8 mouse cellular contexts compared by ENCODE assay signal in the genomic region with DNA sequence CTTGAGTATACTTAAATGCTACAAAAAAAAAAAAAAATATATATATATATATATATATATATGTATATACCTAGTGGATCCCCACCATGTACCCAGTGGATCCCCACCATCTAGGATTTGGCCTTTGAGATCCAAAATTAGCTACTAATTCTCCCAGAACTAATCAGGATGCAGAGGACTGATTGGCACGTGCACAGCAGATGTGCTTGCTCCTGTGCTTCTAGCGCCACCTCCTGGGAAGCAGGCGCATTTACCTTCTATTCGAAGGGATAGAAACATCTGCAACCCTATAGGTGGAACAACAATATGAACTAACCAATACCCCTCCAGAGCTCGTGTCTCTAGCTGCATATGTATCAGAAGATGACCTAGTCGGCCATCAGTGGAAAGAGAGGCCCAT. TPM values are rescaled to one million over a fixed set of nuclear protein-coding genes. Genes with fewer than 3 reads are reported as not detected.
DNase-seq lines count a peak whose midpoint lies in the region; ATAC-seq and TF ChIP-seq lines count a peak whose summit lies in the region.

No protein-coding gene starts in this region.

- H3K4me2 ChIP-seq in heart, embryonic 14.5 days (ENCODE audit: low read length), result no peak overlapping the region
- no peak overlapping the region for H3K4me2 ChIP-seq in kidney, postnatal 0 days (ENCODE audit: low read length)
- H3K4me2 ChIP-seq in liver, embryonic 11.5 days, result no peak overlapping the region
- no peak overlapping the region for H3K4me2 ChIP-seq in stomach, embryonic 15.5 days

- peak; percentile 45 for ATAC-seq in CD4-positive, CD25-positive, alpha-beta regulatory T cell, adult 4 months
- ATAC-seq in heart, embryonic 14.5 days (ENCODE audit: insufficient number of reproducible peaks, insufficient read depth, low FRiP score, low read depth), result 0 out of 2 replicates have a peak, but pooled peaks have one; percentile 50
- peak; percentile 77 for ATAC-seq in kidney, postnatal 0 days (replicated peaks; ENCODE audit: low FRiP score, low read depth)
- ATAC-seq in liver, embryonic 11.5 days (replicated peaks; ENCODE audit: low FRiP score), result peak; percentile 66
- peak; percentile 82 for ATAC-seq in stomach, embryonic 15.5 days (ENCODE audit: insufficient read depth, low FRiP score, low read depth)

- no peaks in the 10 kb centered on the region for H3K9me3 ChIP-seq in forebrain, embryonic 10.5 days
- no peaks in the 10 kb centered on the region for H3K9me3 ChIP-seq in heart, embryonic 14.5 days (ENCODE audit: control insufficient read depth, low read length)
- no peaks in the 10 kb centered on the region for H3K9me3 ChIP-seq in kidney, postnatal 0 days (replicated peaks; ENCODE audit: low read length)
- no peaks in the 10 kb centered on the region for H3K9me3 ChIP-seq in liver, embryonic 11.5 days (ENCODE audit: control insufficient read depth, low read length)
- no peaks in the 10 kb centered on the region for H3K9me3 ChIP-seq in stomach, embryonic 15.5 days

- peaks cover 4% of the 10 kb centered on the region for H3K4me1 ChIP-seq in forebrain, embryonic 10.5 days
- H3K4me1 ChIP-seq in heart, embryonic 14.5 days (ENCODE audit: control insufficient read depth in 2 of 2, insufficient read depth in 2 of 2, low read length in 2 of 2), result 0 out of 4 replicates have a peak, but pooled peaks cover 0 to 2% of the 10 kb centered on the region in 2 experiments
- H3K4me1 ChIP-seq in kidney, postnatal 0 days (replicated peaks; ENCODE audit: insufficient read depth, low read length), result 0 out of 2 replicates have a peak, but pooled peaks cover 3% of the 10 kb centered on the region
- no peaks in the 10 kb centered on the region for H3K4me1 ChIP-seq in liver, embryonic 11.5 days (replicated peaks; ENCODE audit: control insufficient read depth, insufficient read depth, low read length)
- H3K4me1 ChIP-seq in stomach, embryonic 15.5 days, result no peaks in the 10 kb centered on the region

- peak; percentile 91 for TF ChIP-seq CTCF in kidney, postnatal 0 days (IDR thresholded peaks at IDR 0.05; ENCODE audit: low read depth)

- H3K4me3 ChIP-seq in forebrain, embryonic 10.5 days, result no peak overlapping the region
- H3K4me3 ChIP-seq in heart, embryonic 14.5 days (ENCODE audit: control insufficient read depth in 1 of 2, insufficient read depth in 1 of 2, low read depth in 1 of 2, low read length in 2 of 2), result no peak overlapping the region
- H3K4me3 ChIP-seq in kidney, postnatal 0 days (replicated peaks; ENCODE audit: low read depth, low read length), result no peak overlapping the region
- H3K4me3 ChIP-seq in liver, embryonic 11.5 days (ENCODE audit: low read depth, low read length), result no peak overlapping the region
- no peak overlapping the region for H3K4me3 ChIP-seq in stomach, embryonic 15.5 days (replicated peaks)

- WGBS in forebrain, embryonic 10.5 days, result under 1% methylated on average over 6 of the region's 6 CpGs
- 2% methylated on average over 6 of the region's 6 CpGs for WGBS in heart, embryonic 14.5 days
- WGBS in kidney, postnatal 0 days, result under 1% methylated on average over 6 of the region's 6 CpGs
- WGBS in liver, embryonic 11.5 days, result under 1% methylated on average over 6 of the region's 6 CpGs
- 2% methylated on average over 6 of the region's 6 CpGs for WGBS in stomach, embryonic 15.5 days

- no peak overlapping the region for H3K9ac ChIP-seq in heart, embryonic 14.5 days (ENCODE audit: low read length)
- H3K9ac ChIP-seq in kidney, postnatal 0 days (ENCODE audit: low read depth, low read length), result no peak overlapping the region
- no peak overlapping the region for H3K9ac ChIP-seq in liver, embryonic 11.5 days (ENCODE audit: low read depth, low read length)
- H3K9ac ChIP-seq in stomach, embryonic 15.5 days, result no peak overlapping the region

- H3K27ac ChIP-seq in forebrain, embryonic 10.5 days, result no peak overlapping the region
- no peak overlapping the region for H3K27ac ChIP-seq in heart, embryonic 14.5 days (replicated peaks in 1 of 2; ENCODE audit: control insufficient read depth in 1 of 2, insufficient read depth in 1 of 2, low read depth in 2 of 2, low read length in 2 of 2)
- H3K27ac ChIP-seq in kidney, postnatal 0 days, result no peak overlapping the region
- H3K27ac ChIP-seq in liver, embryonic 11.5 days (ENCODE audit: low read depth, low read length), result no peak overlapping the region
- no peak overlapping the region for H3K27ac ChIP-seq in stomach, embryonic 15.5 days

- H3K27me3 ChIP-seq in forebrain, embryonic 10.5 days (ENCODE audit: poor library complexity, severe bottlenecking), result no peaks in the 10 kb centered on the region
- no peaks in the 10 kb centered on the region for H3K27me3 ChIP-seq in heart, embryonic 14.5 days (ENCODE audit: control insufficient read depth, insufficient read depth, low read length)
- no peaks in the 10 kb centered on the region for H3K27me3 ChIP-seq in kidney, postnatal 0 days (ENCODE audit: insufficient read depth, low read length)
- no peaks in the 10 kb centered on the region for H3K27me3 ChIP-seq in liver, embryonic 11.5 days (replicated peaks; ENCODE audit: control insufficient read depth, insufficient read depth, low read length)
- H3K27me3 ChIP-seq in stomach, embryonic 15.5 days (replicated peaks), result no peaks in the 10 kb centered on the region

- DNase-seq in c-Kit-negative CD71-positive TER-119-positive erythroid progenitor cells, embryonic 14.5 days (ENCODE audit: low read depth, low spot score), result peak; percentile 24
- DNase-seq in forebrain, embryonic 10.5 days (ENCODE audit: extremely low spot score, low spot score), result peak; percentile 62
- DNase-seq in kidney, postnatal 0 days (ENCODE audit: low spot score), result peak; percentile 92
- no peak for DNase-seq in liver, embryonic 11.5 days (ENCODE audit: low spot score)
- peak; percentile 84 for DNase-seq in naive thymus-derived CD4-positive, alpha-beta T cell, adult 2 months (ENCODE audit: low read depth)

- H3K36me3 ChIP-seq in forebrain, embryonic 10.5 days (replicated peaks), result no peaks in the 10 kb centered on the region
- H3K36me3 ChIP-seq in heart, embryonic 14.5 days (ENCODE audit: control insufficient read depth, insufficient read depth, low read length), result 0 out of 2 replicates have a peak, but pooled peaks cover 2% of the 10 kb centered on the region
- no peaks in the 10 kb centered on the region for H3K36me3 ChIP-seq in kidney, postnatal 0 days (ENCODE audit: insufficient read depth, low read length)
- no peaks in the 10 kb centered on the region for H3K36me3 ChIP-seq in liver, embryonic 11.5 days (ENCODE audit: control insufficient read depth, insufficient read depth, low read length)
- no peaks in the 10 kb centered on the region for H3K36me3 ChIP-seq in stomach, embryonic 15.5 days

RNA-seq across cellular contexts. Expression of a gene that starts 27.1 kb away (rescaled TPM):
- polyA plus RNA-seq in CD4-positive, CD25-positive, alpha-beta regulatory T cell, adult 4 months (2017; shearing (Covaris generic)), result 100 to 1,000 TPM; 498 to 562 TPM
- 917 and 919 TPM in 2 replicates for polyA plus RNA-seq in forebrain, embryonic 10.5 days (2016; fragmentation: Nextera tagmentation; extraction: Ambion mirVana)
- 275 and 276 TPM in 2 replicates for polyA plus RNA-seq in heart, embryonic 14.5 days (2014; fragmentation: Nextera tagmentation; extraction: Ambion mirVana)
- 422 and 451 TPM in 2 replicates for polyA plus RNA-seq in kidney, postnatal 0 days (2015; fragmentation: Nextera tagmentation; extraction: Ambion mirVana)
- polyA plus RNA-seq in liver, embryonic 11.5 days (2014; fragmentation: Nextera tagmentation; extraction: Ambion mirVana), result 649 and 673 TPM in 2 replicates
- 497 and 548 TPM in 2 replicates for polyA plus RNA-seq in stomach, embryonic 15.5 days (2015; fragmentation: Nextera tagmentation; extraction: Ambion mirVana)

RNA-seq across cellular contexts. Expression of a gene that starts 27.3 kb away (rescaled TPM):
- not detected for polyA plus RNA-seq in CD4-positive, CD25-positive, alpha-beta regulatory T cell, adult 4 months (2017; shearing (Covaris generic))
- 0.09 and 0.20 TPM in 2 replicates for polyA plus RNA-seq in forebrain, embryonic 10.5 days (2016; fragmentation: Nextera tagmentation; extraction: Ambion mirVana)
- polyA plus RNA-seq in heart, embryonic 14.5 days (2014; fragmentation: Nextera tagmentation; extraction: Ambion mirVana), result 0.11 and 0.16 TPM in 2 replicates
- polyA plus RNA-seq in kidney, postnatal 0 days (2015; fragmentation: Nextera tagmentation; extraction: Ambion mirVana), result not detected in 2 replicates
- not detected in 2 replicates for polyA plus RNA-seq in liver, embryonic 11.5 days (2014; fragmentation: Nextera tagmentation; extraction: Ambion mirVana)
- polyA plus RNA-seq in stomach, embryonic 15.5 days (2015; fragmentation: Nextera tagmentation; extraction: Ambion mirVana), result 0.06 and 0.13 TPM in 2 replicates

RNA-seq across cellular contexts. Expression of a gene that starts 44.3 kb away (rescaled TPM):
- 10 to 100 TPM in 1 of 2 experiments, 1 to 10 TPM in 1; 9.6 to 10.2 TPM for polyA plus RNA-seq in CD4-positive, CD25-positive, alpha-beta regulatory T cell, adult 4 months (2017; shearing (Covaris generic))
- 64.1 and 66.8 TPM in 2 replicates for polyA plus RNA-seq in forebrain, embryonic 10.5 days (2016; fragmentation: Nextera tagmentation; extraction: Ambion mirVana)
- 23.5 and 27.0 TPM in 2 replicates for polyA plus RNA-seq in heart, embryonic 14.5 days (2014; fragmentation: Nextera tagmentation; extraction: Ambion mirVana)
- polyA plus RNA-seq in kidney, postnatal 0 days (2015; fragmentation: Nextera tagmentation; extraction: Ambion mirVana), result 29.7 and 32.1 TPM in 2 replicates
- 71.9 and 75.9 TPM in 2 replicates for polyA plus RNA-seq in liver, embryonic 11.5 days (2014; fragmentation: Nextera tagmentation; extraction: Ambion mirVana)
- polyA plus RNA-seq in stomach, embryonic 15.5 days (2015; fragmentation: Nextera tagmentation; extraction: Ambion mirVana), result 49.4 and 51.5 TPM in 2 replicates

RNA-seq across cellular contexts. Expression of a gene that starts 52.7 kb away (rescaled TPM):
- 10 to 100 TPM; 51.3 to 58.6 TPM for polyA plus RNA-seq in CD4-positive, CD25-positive, alpha-beta regulatory T cell, adult 4 months (2017; shearing (Covaris generic))
- polyA plus RNA-seq in forebrain, embryonic 10.5 days (2016; fragmentation: Nextera tagmentation; extraction: Ambion mirVana), result 13.4 and 15.5 TPM in 2 replicates
- polyA plus RNA-seq in heart, embryonic 14.5 days (2014; fragmentation: Nextera tagmentation; extraction: Ambion mirVana), result 10.7 and 13.7 TPM in 2 replicates
- 25.4 and 29.7 TPM in 2 replicates for polyA plus RNA-seq in kidney, postnatal 0 days (2015; fragmentation: Nextera tagmentation; extraction: Ambion mirVana)
- 16.7 and 18.7 TPM in 2 replicates for polyA plus RNA-seq in liver, embryonic 11.5 days (2014; fragmentation: Nextera tagmentation; extraction: Ambion mirVana)
- polyA plus RNA-seq in stomach, embryonic 15.5 days (2015; fragmentation: Nextera tagmentation; extraction: Ambion mirVana), result 30.0 and 36.0 TPM in 2 replicates
